Mouse (Mus musculus) CD8-positive naive resting alpha-beta T cell, adult 2 months (primary cell): ENCODE measurements at regions not wholly inside any gene's neighbourhood (a gene's known extent, or its start where the extent isn't known, plus 50 kb on each side); places are given as distances from the start of the nearest gene placed in this dataset.

Experiments
- DNase-seq, 2 experiments: peaks; one replicate each; pipeline ENCODE4 v3.0.0; 2022; ENCODE audit warnings: low read depth in 2 of 2, low spot score in 2 of 2

DNA sequence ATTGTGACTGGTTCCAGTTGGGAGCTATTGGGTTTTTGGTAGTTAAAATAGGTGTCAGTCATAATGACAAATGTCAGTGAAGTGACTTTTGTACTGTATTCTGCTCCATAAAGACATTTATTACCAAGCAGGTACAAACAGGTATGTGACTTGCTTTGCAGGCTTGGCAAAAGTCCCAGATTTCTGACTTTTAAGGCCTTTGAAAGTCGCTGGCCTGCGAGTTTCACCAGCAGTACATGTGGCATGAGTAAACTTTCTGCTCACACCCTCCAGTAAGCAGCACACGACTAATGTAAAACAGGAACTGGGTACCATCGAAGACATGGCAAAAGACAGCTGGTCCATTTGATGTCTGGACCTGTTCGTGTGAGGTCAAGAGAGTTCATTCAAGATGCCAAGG is 659.2 kb downstream of the Zfp706 start:
- DNase-seq: no peak

DNA sequence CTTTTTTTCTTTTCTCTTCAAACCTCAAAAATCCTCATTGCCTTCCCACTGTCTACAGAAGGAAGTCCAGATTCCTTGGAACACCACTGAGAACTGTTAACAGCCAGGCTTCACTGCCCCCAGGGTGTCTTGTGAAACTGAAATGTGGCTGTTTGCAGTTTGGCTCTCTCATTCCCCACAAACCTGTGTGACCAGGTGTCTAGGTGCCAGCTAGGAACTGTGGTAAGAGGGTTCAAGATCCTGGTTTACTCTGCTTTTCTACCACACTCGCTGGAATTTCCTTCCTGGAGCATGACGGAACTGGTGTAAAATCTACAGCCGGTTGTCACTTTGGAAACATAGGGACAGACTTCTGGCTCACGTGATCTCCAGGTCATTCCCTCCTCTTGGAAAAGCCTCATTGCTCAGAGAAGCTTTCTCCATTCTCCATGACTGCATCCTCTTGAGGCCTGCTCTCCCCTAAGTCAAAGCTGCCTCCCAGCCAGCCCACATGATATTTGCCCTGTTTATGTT is 660.2 kb downstream of the Zfp706 start:
- DNase-seq: no peak

DNA sequence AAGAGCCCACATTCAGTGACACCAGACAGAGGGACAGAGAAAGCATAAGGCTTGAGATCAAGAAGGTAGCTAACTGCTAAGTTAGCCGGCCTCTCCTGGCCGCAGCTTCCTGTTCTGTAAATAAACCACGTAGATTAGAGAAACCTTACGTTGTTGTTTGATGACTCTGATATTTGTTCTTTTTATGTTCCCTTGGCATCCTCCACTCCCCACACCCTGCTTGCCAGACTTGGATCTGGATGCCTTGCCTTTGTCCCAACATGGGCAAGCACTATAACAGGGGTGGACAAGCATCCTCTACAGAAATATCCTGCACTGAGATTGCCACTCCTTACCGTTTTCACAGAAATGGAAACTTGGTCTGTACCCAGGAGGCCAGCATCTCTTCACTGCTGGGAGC is 661.4 kb downstream of the Zfp706 start:
- DNase-seq: peak; percentile 48 to 65

DNA sequence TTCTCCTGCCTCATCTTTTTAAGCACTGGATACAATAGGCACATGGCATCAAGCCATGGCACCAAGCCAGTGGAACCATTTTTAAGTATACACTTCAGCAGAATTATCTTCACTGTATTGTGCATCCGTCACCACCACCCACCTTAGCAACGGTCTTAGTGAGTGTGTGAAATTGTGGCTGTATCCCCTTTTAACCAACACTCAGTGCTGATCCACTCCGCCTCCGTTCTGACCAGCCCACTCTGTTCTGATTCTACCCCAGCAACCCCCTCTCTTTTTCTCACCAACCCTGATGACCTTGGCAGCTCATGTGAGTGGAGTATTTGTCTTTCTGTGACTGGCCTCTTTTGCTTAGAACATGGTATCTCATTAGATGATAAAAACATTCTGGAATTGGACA is 662.2 kb downstream of the Zfp706 start:
- DNase-seq: no peak

DNA sequence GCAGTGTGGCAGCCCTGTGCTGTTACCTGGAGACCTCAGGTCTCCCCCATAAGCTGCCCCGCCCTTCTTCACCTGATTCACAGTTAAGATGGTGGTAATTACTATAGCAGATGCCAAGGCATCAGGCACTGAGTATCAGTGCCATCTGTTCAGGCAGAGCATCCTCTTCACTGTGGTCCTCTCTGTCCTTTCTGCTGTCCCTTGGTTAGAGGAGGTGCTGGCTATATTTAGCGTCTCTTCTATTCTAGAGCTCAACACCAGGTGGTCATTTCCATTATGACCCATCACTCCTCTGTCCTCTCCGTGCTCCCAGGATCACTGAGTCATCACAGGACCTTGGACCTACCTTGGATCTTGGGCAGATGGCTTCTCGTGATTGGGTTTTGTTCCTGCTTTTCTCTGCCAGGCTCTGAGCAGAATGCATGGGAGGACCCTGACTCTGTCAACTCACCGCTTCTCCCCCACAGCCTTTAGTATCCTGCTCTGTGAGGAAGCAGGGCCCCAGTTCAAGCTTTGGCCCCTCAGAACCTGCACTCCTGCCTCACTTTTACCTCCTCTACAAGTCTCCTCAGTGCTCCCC is 667.5 kb downstream of the Zfp706 start:
- DNase-seq: no peak

DNA sequence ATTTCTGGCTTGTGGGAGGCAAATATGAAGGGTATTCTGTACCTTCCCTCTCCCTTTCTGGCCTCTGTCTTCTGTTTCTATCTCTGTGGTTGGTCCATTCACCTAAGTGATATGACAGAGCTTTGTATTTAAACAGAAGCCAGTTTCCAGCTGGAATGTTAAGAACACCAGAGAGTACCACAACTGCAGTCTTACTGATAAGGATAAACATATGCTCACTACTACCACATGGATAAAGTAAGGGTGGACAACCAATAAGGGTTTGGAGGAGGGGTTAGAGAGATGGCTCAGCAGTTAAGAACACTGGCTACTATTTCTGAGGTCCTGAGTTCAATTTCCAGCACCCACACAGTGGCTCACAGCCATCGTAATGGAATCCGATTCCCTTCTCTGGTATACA is 668.8 kb downstream of the Zfp706 start:
- no peak for DNase-seq

DNA sequence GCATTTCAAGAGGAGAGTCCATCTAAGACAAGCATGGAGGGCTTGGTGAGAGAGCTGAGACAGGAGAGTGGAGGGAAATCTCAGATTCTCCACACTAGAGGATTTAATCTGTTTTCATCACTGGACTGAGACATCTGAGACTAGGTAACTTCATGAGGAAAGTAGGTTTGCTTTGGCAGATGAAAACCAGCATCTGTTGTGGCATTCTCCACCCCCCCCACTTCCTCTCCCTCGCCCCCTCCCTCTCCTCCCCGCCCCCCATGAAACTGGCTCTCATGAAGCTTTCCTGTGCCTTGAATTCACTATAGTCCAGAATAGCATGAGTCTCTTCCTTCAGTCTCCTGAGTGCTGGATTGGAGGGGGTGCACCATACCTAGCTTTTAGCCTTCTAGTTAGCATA is 670.7 kb downstream of the Zfp706 start:
- peak in 1 of 2 experiments; percentile 18 for DNase-seq

DNA sequence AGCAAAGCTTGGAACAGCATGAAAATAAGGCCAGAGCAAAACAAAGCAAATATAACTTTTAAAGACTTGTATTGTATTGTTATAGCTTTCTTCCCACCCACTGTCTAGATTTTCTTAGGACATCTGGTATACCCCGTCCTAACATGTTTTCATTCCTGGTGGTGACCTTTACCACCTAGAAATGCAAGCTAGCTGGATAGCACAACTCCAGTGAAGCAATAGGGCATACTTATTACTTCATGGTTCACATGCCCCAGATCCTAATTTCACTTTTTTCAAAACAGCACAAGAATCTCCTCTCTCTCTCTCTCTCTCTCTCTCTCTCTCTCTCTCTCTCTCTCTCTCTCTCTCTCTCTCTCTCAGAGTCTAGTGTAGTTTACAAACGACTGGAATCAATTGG is 672.5 kb downstream of the Zfp706 start:
- DNase-seq: no peak

DNA sequence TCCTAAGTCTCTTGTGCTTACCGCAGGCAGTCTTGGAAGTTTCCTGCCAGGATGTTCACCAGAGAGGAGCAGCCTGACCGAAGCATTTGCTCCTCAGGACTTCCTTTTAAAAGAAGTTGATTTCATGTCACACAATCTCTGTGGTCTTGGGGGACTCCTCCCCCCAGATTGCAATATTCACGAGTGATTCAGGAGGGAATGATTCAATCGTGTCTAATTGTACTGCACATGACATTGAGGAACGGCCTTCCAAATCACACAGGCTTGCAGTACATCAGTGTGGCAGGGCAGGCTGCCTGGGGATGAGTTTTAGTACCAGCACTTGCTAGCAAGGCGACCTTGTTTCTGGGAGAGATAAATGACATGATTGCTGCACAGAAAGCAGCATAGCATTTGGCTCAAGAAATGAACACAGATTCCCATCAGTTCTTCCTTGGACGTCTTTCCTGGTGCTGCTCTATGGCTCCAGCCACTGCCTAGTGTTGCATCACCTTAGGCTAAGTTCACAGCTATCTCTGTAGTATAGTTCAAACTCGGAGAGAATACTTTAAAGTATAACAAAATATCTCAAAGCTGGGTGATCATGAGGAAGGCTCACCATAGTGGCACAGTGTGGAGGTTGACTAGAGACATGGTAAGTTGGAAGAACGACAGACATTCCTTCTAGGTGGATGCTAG is 673.0 kb downstream of the Zfp706 start:
- DNase-seq: no peak

DNA sequence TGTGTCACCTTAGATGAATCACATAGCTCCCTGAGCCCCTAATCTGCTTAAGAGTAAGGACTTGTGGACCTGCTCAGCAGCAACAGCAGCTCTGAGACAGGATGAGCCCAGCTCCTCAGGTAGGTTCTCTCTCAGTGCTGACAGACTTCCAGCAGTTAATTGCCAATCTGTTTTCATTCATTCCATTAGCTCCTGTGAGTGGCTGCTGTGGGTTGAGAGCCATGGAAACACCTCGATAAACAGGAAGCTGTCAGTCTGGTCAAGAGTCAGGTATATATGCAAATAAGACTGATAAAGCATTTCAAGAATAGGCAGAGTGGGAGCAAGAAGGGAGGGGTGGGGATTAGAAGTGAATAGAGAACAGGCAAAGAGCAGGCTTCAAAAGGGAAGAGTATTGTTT is 673.7 kb downstream of the Zfp706 start:
- DNase-seq: no peak

DNA sequence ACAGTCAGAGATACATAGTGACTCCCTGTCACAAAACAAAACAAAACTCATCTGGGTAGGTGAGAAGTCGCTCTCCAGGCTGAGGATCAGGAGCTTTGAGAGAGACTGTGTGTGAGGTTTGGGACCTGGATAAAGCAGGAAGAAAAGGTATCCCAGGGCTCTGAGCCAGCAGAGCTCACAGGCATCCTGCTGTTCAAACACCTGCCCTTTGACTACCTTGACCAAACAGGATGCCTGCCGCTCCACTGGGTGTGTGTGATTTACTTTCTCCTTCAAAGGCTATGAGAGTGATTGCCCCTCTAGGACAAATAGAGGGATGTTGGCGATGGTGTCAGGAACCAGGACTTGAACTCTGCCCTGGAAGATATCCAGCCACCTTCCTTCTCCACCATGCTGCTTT is 674.3 kb downstream of the Zfp706 start:
- DNase-seq: no peak
